Mouse (Mus musculus) cerebellum, adult 2 months (tissue): Measurements from ENCODE around the gene Mrtfa. TPM values are rescaled to one million over a fixed set of nuclear protein-coding genes. Genes with fewer than 3 reads are reported as not detected.
A peak's percentile ranks its signal among the peaks of the same experiment; 100 is the strongest.

ENCODE experiments used
- DNase-seq, 2 experiments: peaks; one replicate each; pipeline ENCODE4 v3.0.0; 2021
- H3K27ac ChIP-seq: fragments of 200-500 bp; 2 replicates; pipeline ENCODE4 v1.5.1; 2012; ENCODE audit warnings: low read length, control low read depth, inconsistent platforms; ENCODE audit not compliant: insufficient read depth
- H3K27me3 ChIP-seq: fragments of 200-500 bp; 2 replicates; pipeline ENCODE4 v1.6.1; 2012; ENCODE audit warnings: inconsistent platforms, mild to moderate bottlenecking, low read length, moderate library complexity; ENCODE audit not compliant: control insufficient read depth, insufficient read depth
- H3K4me1 ChIP-seq: fragments of 200-500 bp; 2 replicates; pipeline ENCODE4 v1.6.1; 2011; ENCODE audit warnings: low read length; ENCODE audit not compliant: control insufficient read depth, insufficient read depth
- H3K4me3 ChIP-seq: fragments of 200-500 bp; replicated peaks from 2 replicates; pipeline ENCODE3; 2011; ENCODE audit warnings: mild to moderate bottlenecking, low read depth, low read length, control low read depth; ENCODE audit not compliant: insufficient read depth
- CTCF ChIP-seq: fragments of 200-500 bp; IDR thresholded peaks from 2 replicates; pipeline ENCODE4 v1.5.1; 2011; ENCODE audit warnings: low read depth, mild to moderate bottlenecking, control low read depth, low read length, moderate library complexity, borderline replicate concordance; ENCODE audit not compliant: insufficient read depth
- POLR2A ChIP-seq: fragments of 200-500 bp; IDR thresholded peaks from 2 replicates; pipeline ENCODE4 v1.6.1; 2011; ENCODE audit warnings: low read length, control low read depth, borderline replicate concordance; ENCODE audit not compliant: insufficient read depth
- WGBS: fragments of 180-500 bp; shearing (Covaris S2); methylation state at CpG from one replicate; pipeline ENCODE4 v1.1.7; 2018; 5-methylcytosine and 5-hydroxymethylcytosine counted together
- polyA plus RNA-seq: library from polyadenylated mRNA; depleted of rRNA; stranded (reverse); fragments of >200 nt; gene quantifications from 2 replicates; pipeline ENCODE4 v1.2.3, GENCODE M21; 2012

Mrtfa gene
- polyA plus RNA-seq, 1 experiment = 20.0 TPM

- 83% methylated on average over 8 of the region's 8 CpGs for WGBS
- TF ChIP-seq POLR2A (no peak), CTCF (no peak)
- peak in 1 of 2 experiments; percentile 9 for DNase-seq
- H3K27me3 ChIP-seq = no peaks in the 10 kb centered on the region
- H3K4me1 ChIP-seq = peaks cover 33% of the 10 kb centered on the region
- H3K27ac ChIP-seq = no peak overlapping the region
- H3K4me3 ChIP-seq = no peak overlapping the region
Observed at GRCm38 (mm10) chr15:81007905-81008304, 182.7 kb downstream of the Mrtfa start.

- Histone ChIP-seq H3K4me1 (peaks cover 33% of the 10 kb centered on the region), H3K4me3 (no peak overlapping the region), H3K27me3 (no peaks in the 10 kb centered on the region), H3K27ac (no peak overlapping the region)
- TF ChIP-seq POLR2A (no peak), CTCF (no peak)
- no peak for DNase-seq
- 96% methylated on average over 9 of the region's 9 CpGs for WGBS
Observed at GRCm38 (mm10) chr15:81007339-81007738, 183.2 kb downstream of the Mrtfa start.

- TF ChIP-seq POLR2A (no peak), CTCF (no peak)
- Histone ChIP-seq H3K4me1 (peaks cover 33% of the 10 kb centered on the region), H3K27me3 (no peaks in the 10 kb centered on the region), H3K27ac (peak overlapping the region; percentile 10; the same call in 1 of the 2 replicates), H3K4me3 (no peak overlapping the region)
- 36% methylated on average over 10 of the region's 10 CpGs for WGBS
- peak; percentile 60 to 66 for DNase-seq
Observed at GRCm38 (mm10) chr15:81006127-81006735, 184.3 kb downstream of the Mrtfa start.

GRCm38 (mm10) chr15:81000419-81001138, 190.0 kb downstream of the Mrtfa start:
- Histone ChIP-seq H3K27ac (no peak overlapping the region), H3K4me1 (peaks cover 2% of the 10 kb centered on the region; the same call in 1 of the 2 replicates), H3K27me3 (no peaks in the 10 kb centered on the region), H3K4me3 (no peak overlapping the region)
- TF ChIP-seq POLR2A (no peak), CTCF (no peak)
- no peak for DNase-seq
- WGBS = 59% methylated on average over 3 of the region's 4 CpGs

- H3K27me3 ChIP-seq = no peaks in the 10 kb centered on the region
Observed at GRCm38 (mm10) chr15:80997077-80997476, 193.5 kb downstream of the Mrtfa start.

GRCm38 (mm10) chr15:80996090-80996835, 194.3 kb downstream of the Mrtfa start:
- TF ChIP-seq POLR2A (no peak), CTCF (no peak)
- no peak overlapping the region for H3K27ac ChIP-seq

More at GRCm38 (mm10) chr15:80997077-80997476, 193.5 kb downstream of the Mrtfa start:
- no peak for DNase-seq
- WGBS = 69% methylated on average over 1 of the region's 1 CpGs
- no peak overlapping the region for H3K27ac ChIP-seq
- H3K4me3 ChIP-seq = no peak overlapping the region
- H3K4me1 ChIP-seq = no peaks in the 10 kb centered on the region
- TF ChIP-seq POLR2A (no peak), CTCF (no peak)

GRCm38 (mm10) chr15:80994959-80995358, 195.6 kb downstream of the Mrtfa start:
- WGBS = 95% methylated on average over 5 of the region's 5 CpGs
- no peak for DNase-seq
- no peaks in the 10 kb centered on the region for H3K4me1 ChIP-seq
- H3K27ac ChIP-seq = no peak overlapping the region
- no peaks in the 10 kb centered on the region for H3K27me3 ChIP-seq
- no peak overlapping the region for H3K4me3 ChIP-seq
- TF ChIP-seq CTCF = no peak

More at GRCm38 (mm10) chr15:80996090-80996835, 194.3 kb downstream of the Mrtfa start:
- no peak for DNase-seq
- Histone ChIP-seq H3K4me3 (no peak overlapping the region), H3K27me3 (no peaks in the 10 kb centered on the region), H3K4me1 (no peaks in the 10 kb centered on the region)
- 84% methylated on average over 6 of the region's 6 CpGs for WGBS
